Mouse (Mus musculus): Measurements from ENCODE around the gene a. TPM values are rescaled to one million over a fixed set of nuclear protein-coding genes. Genes with fewer than 3 reads are reported as not detected.

Gene a
- polyA plus RNA-seq, 1 experiment: 1.4 TPM

GRCm38 (mm10) chr2:154817089-154817488 lies 25.9 kb downstream of the a start:
- peaks cover 2% of the 10 kb centered on the region; the same call in 1 of the 2 replicates for H3K4me1 ChIP-seq (ENCODE audit: control insufficient read depth, insufficient read depth, low read length)
- no peaks in the 10 kb centered on the region for H3K27me3 ChIP-seq (ENCODE audit: control insufficient read depth, insufficient read depth, low read length)
- no peak for TF ChIP-seq POLR2A (IDR thresholded peaks at IDR 0.05; ENCODE audit: control insufficient read depth, low read depth, low read length)
- no peak for TF ChIP-seq CTCF (IDR thresholded peaks at IDR 0.05; ENCODE audit: control insufficient read depth, insufficient read depth, insufficient replicate concordance, low read depth, low read length)
- no peak overlapping the region for H3K4me3 ChIP-seq (ENCODE audit: control insufficient read depth, low read depth, low read length)
- H3K27ac ChIP-seq (ENCODE audit: control insufficient read depth, insufficient read depth, low read depth, low read length): no peak overlapping the region
- no peaks in the 10 kb centered on the region for H3K36me3 ChIP-seq (ENCODE audit: control insufficient read depth, insufficient read depth, low read length)

GRCm38 (mm10) chr2:154817788-154818187 lies 26.6 kb downstream of the a start:
- H3K27me3 ChIP-seq (ENCODE audit: control insufficient read depth, insufficient read depth, low read length): no peaks in the 10 kb centered on the region
- no peak overlapping the region for H3K4me3 ChIP-seq (ENCODE audit: control insufficient read depth, low read depth, low read length)
- H3K36me3 ChIP-seq (ENCODE audit: control insufficient read depth, insufficient read depth, low read length): no peaks in the 10 kb centered on the region
- TF ChIP-seq CTCF (IDR thresholded peaks at IDR 0.05; ENCODE audit: control insufficient read depth, insufficient read depth, insufficient replicate concordance, low read depth, low read length) (peak; percentile 16; the same call in 1 of the 2 replicates), POLR2A (IDR thresholded peaks at IDR 0.05; ENCODE audit: control insufficient read depth, low read depth, low read length) (no peak)
- no peak overlapping the region for H3K27ac ChIP-seq (ENCODE audit: control insufficient read depth, insufficient read depth, low read depth, low read length)
- peaks cover 2% of the 10 kb centered on the region; the same call in 1 of the 2 replicates for H3K4me1 ChIP-seq (ENCODE audit: control insufficient read depth, insufficient read depth, low read length)

GRCm38 (mm10) chr2:154818599-154818998 lies 27.4 kb downstream of the a start:
- H3K27ac ChIP-seq (ENCODE audit: control insufficient read depth, insufficient read depth, low read depth, low read length): no peak overlapping the region
- H3K27me3 ChIP-seq (ENCODE audit: control insufficient read depth, insufficient read depth, low read length): no peaks in the 10 kb centered on the region
- no peak overlapping the region for H3K4me3 ChIP-seq (ENCODE audit: control insufficient read depth, low read depth, low read length)
- TF ChIP-seq CTCF (IDR thresholded peaks at IDR 0.05; ENCODE audit: control insufficient read depth, insufficient read depth, insufficient replicate concordance, low read depth, low read length) (no peak), POLR2A (IDR thresholded peaks at IDR 0.05; ENCODE audit: control insufficient read depth, low read depth, low read length) (no peak)
- H3K4me1 ChIP-seq (ENCODE audit: control insufficient read depth, insufficient read depth, low read length): peaks cover 2% of the 10 kb centered on the region; the same call in 1 of the 2 replicates
- H3K36me3 ChIP-seq (ENCODE audit: control insufficient read depth, insufficient read depth, low read length): no peaks in the 10 kb centered on the region

GRCm38 (mm10) chr2:154820346-154820745 lies 29.1 kb downstream of the a start:
- TF ChIP-seq CTCF (IDR thresholded peaks at IDR 0.05; ENCODE audit: control insufficient read depth, insufficient read depth, insufficient replicate concordance, low read depth, low read length) (no peak), POLR2A (IDR thresholded peaks at IDR 0.05; ENCODE audit: control insufficient read depth, low read depth, low read length) (no peak)
- Histone ChIP-seq H3K4me3 (ENCODE audit: control insufficient read depth, low read depth, low read length) (no peak overlapping the region), H3K27me3 (ENCODE audit: control insufficient read depth, insufficient read depth, low read length) (no peaks in the 10 kb centered on the region), H3K4me1 (ENCODE audit: control insufficient read depth, insufficient read depth, low read length) (peaks cover 2% of the 10 kb centered on the region; the same call in 1 of the 2 replicates), H3K27ac (ENCODE audit: control insufficient read depth, insufficient read depth, low read depth, low read length) (no peak overlapping the region), H3K36me3 (ENCODE audit: control insufficient read depth, insufficient read depth, low read length) (no peaks in the 10 kb centered on the region)

- H3K4me1 ChIP-seq (ENCODE audit: control insufficient read depth, insufficient read depth, low read length): no peaks in the 10 kb centered on the region
- no peak overlapping the region for H3K4me3 ChIP-seq (ENCODE audit: control insufficient read depth, low read depth, low read length)
- no peaks in the 10 kb centered on the region for H3K36me3 ChIP-seq (ENCODE audit: control insufficient read depth, insufficient read depth, low read length)
- H3K27ac ChIP-seq (ENCODE audit: control insufficient read depth, insufficient read depth, low read depth, low read length): no peak overlapping the region
- H3K27me3 ChIP-seq (ENCODE audit: control insufficient read depth, insufficient read depth, low read length): no peaks in the 10 kb centered on the region
- no peak for TF ChIP-seq CTCF (IDR thresholded peaks at IDR 0.05; ENCODE audit: control insufficient read depth, insufficient read depth, insufficient replicate concordance, low read depth, low read length)
- no peak for TF ChIP-seq POLR2A (IDR thresholded peaks at IDR 0.05; ENCODE audit: control insufficient read depth, low read depth, low read length)
Measured at GRCm38 (mm10) chr2:154826054-154826538, 34.9 kb downstream of the a start.

- H3K4me1 ChIP-seq (ENCODE audit: control insufficient read depth, insufficient read depth, low read length): no peaks in the 10 kb centered on the region
- no peak overlapping the region for H3K4me3 ChIP-seq (ENCODE audit: control insufficient read depth, low read depth, low read length)
- TF ChIP-seq POLR2A (IDR thresholded peaks at IDR 0.05; ENCODE audit: control insufficient read depth, low read depth, low read length): no peak
- TF ChIP-seq CTCF (IDR thresholded peaks at IDR 0.05; ENCODE audit: control insufficient read depth, insufficient read depth, insufficient replicate concordance, low read depth, low read length): no peak
- H3K27me3 ChIP-seq (ENCODE audit: control insufficient read depth, insufficient read depth, low read length): no peaks in the 10 kb centered on the region
- H3K36me3 ChIP-seq (ENCODE audit: control insufficient read depth, insufficient read depth, low read length): no peaks in the 10 kb centered on the region
- H3K27ac ChIP-seq (ENCODE audit: control insufficient read depth, insufficient read depth, low read depth, low read length): no peak overlapping the region
Measured at GRCm38 (mm10) chr2:154827521-154827920, 36.3 kb downstream of the a start.

- no peak overlapping the region for H3K27ac ChIP-seq (ENCODE audit: control insufficient read depth, insufficient read depth, low read depth, low read length)
- H3K4me3 ChIP-seq (ENCODE audit: control insufficient read depth, low read depth, low read length): no peak overlapping the region
- no peak for TF ChIP-seq CTCF (IDR thresholded peaks at IDR 0.05; ENCODE audit: control insufficient read depth, insufficient read depth, insufficient replicate concordance, low read depth, low read length)
- no peak for TF ChIP-seq POLR2A (IDR thresholded peaks at IDR 0.05; ENCODE audit: control insufficient read depth, low read depth, low read length)
- no peaks in the 10 kb centered on the region for H3K4me1 ChIP-seq (ENCODE audit: control insufficient read depth, insufficient read depth, low read length)
- no peaks in the 10 kb centered on the region for H3K36me3 ChIP-seq (ENCODE audit: control insufficient read depth, insufficient read depth, low read length)
- no peaks in the 10 kb centered on the region for H3K27me3 ChIP-seq (ENCODE audit: control insufficient read depth, insufficient read depth, low read length)
Measured at GRCm38 (mm10) chr2:154832471-154832870, 41.3 kb downstream of the a start.
